ENCODE assay signal across 9 mouse cellular contexts in genomic region chr5:149454281-149454680, GRCm38 (mm10). TPM values are rescaled to one million over a fixed set of nuclear protein-coding genes. Genes with fewer than 3 reads are reported as not detected.
DNase-seq lines count a peak whose midpoint lies in the region; ATAC-seq and TF ChIP-seq lines count a peak whose summit lies in the region.
"Had no signal": no experiment of that assay in that cellular context is flagged by ENCODE, and none has a peak within 500 bp of the region (broad histone marks: within the 10 kb centered on the region; RNA-seq: fewer than 3 reads in every experiment).

No protein-coding gene starts in this region.

- no peak for ATAC-seq in heart, postnatal 0 days (ENCODE audit: insufficient read depth, low read depth)
- peak; percentile 71; the same call in 1 of the 2 replicates for ATAC-seq in monocyte, adult 5-6 weeks (replicated peaks; ENCODE audit: insufficient number of reproducible peaks, low FRiP score, low TSS enrichment, poor library complexity, severe bottlenecking)

- H3K27me3 ChIP-seq in testis, adult 2 months (ENCODE audit: control insufficient read depth, insufficient read depth, low read length): no peaks in the 10 kb centered on the region
- H3K27me3 ChIP-seq in embryonic facial prominence, embryonic 10.5 days (replicated peaks; ENCODE audit: low read depth, poor library complexity, severe bottlenecking): no peaks in the 10 kb centered on the region
- H3K27me3 ChIP-seq in heart, postnatal 0 days (ENCODE audit: control insufficient read depth, insufficient read depth, low read length): no peaks in the 10 kb centered on the region

- DNase-seq in testis, postnatal 14 days (ENCODE audit: low spot score): no peak
- peak; percentile 78 to 84 for DNase-seq in adrenal gland, postnatal 36 days
- peak; percentile 75 for DNase-seq in embryonic facial prominence, embryonic 10.5 days (ENCODE audit: low spot score)
- DNase-seq in heart, postnatal 0 days (ENCODE audit: low spot score): no peak
- peak; percentile 39 for DNase-seq in left cerebral cortex, adult 11 months (ENCODE audit: low spot score)
- DNase-seq in thymus, postnatal 25 days: peak; percentile 86

- no peaks in the 10 kb centered on the region for H3K36me3 ChIP-seq in testis, adult 2 months (ENCODE audit: control insufficient read depth, insufficient read depth, low read length)
- no peaks in the 10 kb centered on the region for H3K36me3 ChIP-seq in embryonic facial prominence, embryonic 10.5 days (replicated peaks)
- H3K36me3 ChIP-seq in heart, postnatal 0 days (replicated peaks; ENCODE audit: control insufficient read depth, insufficient read depth, low read length): no peaks in the 10 kb centered on the region

- TF ChIP-seq CTCF in testis, adult 2 months (IDR thresholded peaks at IDR 0.05; ENCODE audit: control insufficient read depth, insufficient read depth, insufficient replicate concordance, low read depth, low read length): peak; percentile 71
- peak; percentile 64 for TF ChIP-seq CTCF in heart, postnatal 0 days (IDR thresholded peaks at IDR 0.05; ENCODE audit: low read depth)

- no peak overlapping the region for H3K27ac ChIP-seq in testis, adult 2 months (ENCODE audit: control insufficient read depth, insufficient read depth, low read depth, low read length)
- no peak overlapping the region for H3K27ac ChIP-seq in embryonic facial prominence, embryonic 10.5 days (replicated peaks)
- no peak overlapping the region for H3K27ac ChIP-seq in heart, postnatal 0 days (ENCODE audit: low read depth)

- WGBS in embryonic facial prominence, embryonic 10.5 days: 28% methylated on average over 6 of the region's 6 CpGs
- 29% methylated on average over 6 of the region's 6 CpGs for WGBS in heart, postnatal 0 days

- no peaks in the 10 kb centered on the region for H3K9me3 ChIP-seq in embryonic facial prominence, embryonic 10.5 days
- H3K9me3 ChIP-seq in heart, postnatal 0 days (replicated peaks; ENCODE audit: control insufficient read depth, low read length): no peaks in the 10 kb centered on the region

- no peak for TF ChIP-seq EP300 in heart, postnatal 0 days (IDR thresholded peaks at IDR 0.05; ENCODE audit: low read depth)

- H3K4me3 ChIP-seq in testis, adult 2 months (ENCODE audit: control insufficient read depth, low read depth, low read length): no peak overlapping the region
- no peak overlapping the region for H3K4me3 ChIP-seq in embryonic facial prominence, embryonic 10.5 days
- H3K4me3 ChIP-seq in heart, postnatal 0 days (ENCODE audit: low read depth, low read length): no peak overlapping the region
- H3K4me3 ChIP-seq: myocyte had no signal

- H3K4me2 ChIP-seq in heart, postnatal 0 days (ENCODE audit: low read depth, low read length): no peak overlapping the region

- TF ChIP-seq POLR2A in testis, adult 2 months (IDR thresholded peaks at IDR 0.05; ENCODE audit: control insufficient read depth, low read depth, low read length): no peak

- H3K9ac ChIP-seq in heart, postnatal 0 days (replicated peaks; ENCODE audit: low read depth, low read length): no peak overlapping the region

- peaks cover 4% of the 10 kb centered on the region; the same call in 1 of the 2 replicates for H3K4me1 ChIP-seq in testis, adult 2 months (ENCODE audit: control insufficient read depth, insufficient read depth, low read length)
- peaks cover 7% of the 10 kb centered on the region for H3K4me1 ChIP-seq in embryonic facial prominence, embryonic 10.5 days
- no peaks in the 10 kb centered on the region for H3K4me1 ChIP-seq in heart, postnatal 0 days (ENCODE audit: control insufficient read depth, insufficient read depth)

RNA-seq across cellular contexts. Expression of gene Tex26, which starts 14.8 kb away (rescaled TPM):
- polyA plus RNA-seq in testis, adult 2 months (2012; rRNA removed): 30.1 and 35.9 TPM in 2 replicates
- not detected for total RNA-seq in adrenal gland, postnatal 36 days (2021)
- 0.62 and 1.1 TPM in 2 replicates for polyA plus RNA-seq in embryonic facial prominence, embryonic 10.5 days (2016; fragmentation: Nextera tagmentation; extraction: Ambion mirVana)
- 0.62 TPM in 1 of 2 replicates, not detected in the other for total RNA-seq in heart, postnatal 0 days (2014; rRNA removed; ENCODE audit: low replicate concordance)
- 0.08 and 0.18 TPM in 2 replicates for polyA plus RNA-seq in heart, postnatal 0 days (2015; fragmentation: Nextera tagmentation; extraction: Ambion mirVana)
- total RNA-seq in monocyte, adult 5-6 weeks (2017): not detected in 3 replicates

RNA-seq across cellular contexts. Expression of gene Medag, which starts 42.7 kb away (rescaled TPM):
- polyA plus RNA-seq in testis, adult 2 months (2012; rRNA removed): 0.37 and 0.41 TPM in 2 replicates
- 1 to 10 TPM; 3.8 to 9.1 TPM for total RNA-seq in adrenal gland, postnatal 36 days (2021)
- polyA plus RNA-seq in embryonic facial prominence, embryonic 10.5 days (2016; fragmentation: Nextera tagmentation; extraction: Ambion mirVana): 0.17 and 0.38 TPM in 2 replicates
- total RNA-seq in heart, postnatal 0 days (2014; rRNA removed; ENCODE audit: low replicate concordance): 3.4 and 7.7 TPM in 2 replicates
- polyA plus RNA-seq in heart, postnatal 0 days (2015; fragmentation: Nextera tagmentation; extraction: Ambion mirVana): 1.7 and 2.0 TPM in 2 replicates
- not detected in 3 replicates for total RNA-seq in monocyte, adult 5-6 weeks (2017)

Comparison
In these comparisons a context has a peak if more than half of its experiments do, and no peak if none do; other contexts are left out.
1. DNase-seq: peak in adrenal gland, postnatal 36 days (2 of 2), embryonic facial prominence, embryonic 10.5 days (single experiment), left cerebral cortex, adult 11 months (single experiment) and thymus, postnatal 25 days (single experiment); none in testis, postnatal 14 days (single experiment) and heart, postnatal 0 days (single experiment).